Mouse (Mus musculus) liver, adult 2 months (tissue): ENCODE measurements at regions not wholly inside any gene's neighbourhood (a gene's known extent, or its start where the extent isn't known, plus 50 kb on each side); places are given as distances from the start of the nearest gene placed in this dataset.

Source experiments
- DNase-seq: peaks from one replicate; pipeline ENCODE4 v3.0.0-alpha.2; 2011; ENCODE audit warnings: low read depth, low spot score; ENCODE audit errors: extremely low read depth
- H3K27ac ChIP-seq: fragments of 200-500 bp; replicated peaks from 2 replicates; pipeline ENCODE4 v1.5.1; 2012; ENCODE audit warnings: low read depth, mild to moderate bottlenecking, control low read depth, inconsistent platforms, low read length; ENCODE audit not compliant: insufficient read depth
- H3K27me3 ChIP-seq: fragments of 200-500 bp; 2 replicates; pipeline ENCODE4 v1.6.1; 2012; ENCODE audit warnings: mild to moderate bottlenecking, moderate library complexity, low read length, inconsistent platforms; ENCODE audit not compliant: control insufficient read depth, insufficient read depth
- H3K36me3 ChIP-seq: fragments of 200-500 bp; 2 replicates; pipeline ENCODE4 v1.6.1; 2012; ENCODE audit warnings: low read length, inconsistent platforms; ENCODE audit not compliant: control insufficient read depth, insufficient read depth
- H3K4me1 ChIP-seq: fragments of 200-500 bp; 2 replicates; pipeline ENCODE4 v1.6.1; 2011; ENCODE audit warnings: low read length; ENCODE audit not compliant: control insufficient read depth, insufficient read depth
- H3K4me3 ChIP-seq: fragments of 200-500 bp; 2 replicates; pipeline ENCODE4 v1.5.1; 2011; ENCODE audit warnings: low read depth, mild to moderate bottlenecking, control low read depth, low read length, moderate library complexity; ENCODE audit not compliant: insufficient read depth
- H3K79me2 ChIP-seq: fragments of 200-500 bp; 2 replicates; pipeline ENCODE4 v1.6.1; 2012; ENCODE audit warnings: inconsistent platforms, mild to moderate bottlenecking, low read length, moderate library complexity; ENCODE audit not compliant: control insufficient read depth, insufficient read depth
- H3K9ac ChIP-seq: fragments of 200-500 bp; 2 replicates; pipeline ENCODE4 v1.6.1; 2012; ENCODE audit warnings: low read depth, mild to moderate bottlenecking, control low read depth, inconsistent platforms, low read length
- CTCF ChIP-seq: fragments of 200-500 bp; IDR thresholded peaks from 2 replicates; pipeline ENCODE4 v1.5.1; 2011; ENCODE audit warnings: low read depth, low read length, control low read depth
- POLR2A ChIP-seq: fragments of 200-500 bp; IDR thresholded peaks from 2 replicates; pipeline ENCODE4 v1.6.1; 2011; ENCODE audit warnings: low read length, control low read depth; ENCODE audit not compliant: insufficient read depth; ENCODE audit errors: extremely low read depth
- WGBS: fragments of 180-500 bp; shearing (Covaris S2); methylation state at CpG from one replicate; pipeline ENCODE4 v1.1.7; 2018; 5-methylcytosine and 5-hydroxymethylcytosine counted together

- Histone ChIP-seq H3K36me3 (no peaks in the 10 kb centered on the region), H3K27me3 (no peaks in the 10 kb centered on the region), H3K9ac (no peak overlapping the region), H3K4me3 (no peak overlapping the region), H3K79me2 (no peaks in the 10 kb centered on the region), H3K4me1 (no peaks in the 10 kb centered on the region), H3K27ac (no peak overlapping the region)
- peak; percentile 66 for DNase-seq
- 35% methylated on average over 1 of the region's 1 CpGs for WGBS
- TF ChIP-seq POLR2A (no peak), CTCF (peak; percentile 30; the same call in 1 of the 2 replicates)
Measured at GRCm38 (mm10) chr6:36004701-36005100, 383.2 kb upstream of the Chrm2 start.

GRCm38 (mm10) chr6:36002090-36002489, 385.8 kb upstream of the Chrm2 start:
- TF ChIP-seq CTCF (no peak), POLR2A (no peak)
- Histone ChIP-seq H3K79me2 (no peaks in the 10 kb centered on the region), H3K4me3 (no peak overlapping the region), H3K4me1 (no peaks in the 10 kb centered on the region), H3K9ac (no peak overlapping the region), H3K27me3 (no peaks in the 10 kb centered on the region), H3K36me3 (no peaks in the 10 kb centered on the region), H3K27ac (no peak overlapping the region)
- DNase-seq, result no peak
- 70% methylated on average over 3 of the region's 3 CpGs for WGBS

GRCm38 (mm10) chr6:35988891-35989290, 399.0 kb upstream of the Chrm2 start:
- DNase-seq, result peak; percentile 7
- Histone ChIP-seq H3K4me3 (no peak overlapping the region), H3K4me1 (no peaks in the 10 kb centered on the region), H3K27me3 (no peaks in the 10 kb centered on the region), H3K36me3 (no peaks in the 10 kb centered on the region), H3K79me2 (no peaks in the 10 kb centered on the region), H3K27ac (no peak overlapping the region), H3K9ac (no peak overlapping the region)
- TF ChIP-seq POLR2A (no peak), CTCF (no peak)
- WGBS, result 49% methylated on average over 3 of the region's 3 CpGs

- Histone ChIP-seq H3K27ac (no peak overlapping the region), H3K9ac (no peak overlapping the region), H3K79me2 (no peaks in the 10 kb centered on the region), H3K36me3 (no peaks in the 10 kb centered on the region), H3K4me3 (no peak overlapping the region), H3K4me1 (no peaks in the 10 kb centered on the region), H3K27me3 (no peaks in the 10 kb centered on the region)
- 91% methylated on average over 1 of the region's 1 CpGs for WGBS
- no peak for DNase-seq
- TF ChIP-seq CTCF (no peak), POLR2A (no peak)
Measured at GRCm38 (mm10) chr6:35940071-35940470, 400.4 kb upstream of the Mtpn start.

GRCm38 (mm10) chr6:35924189-35924588, 384.5 kb upstream of the Mtpn start:
- no peaks in the 10 kb centered on the region for H3K36me3 ChIP-seq
- no peak overlapping the region for H3K27ac ChIP-seq
- no peak for TF ChIP-seq CTCF
- TF ChIP-seq POLR2A, result no peak
- DNase-seq, result peak; percentile 76
- no peaks in the 10 kb centered on the region for H3K79me2 ChIP-seq
- no peaks in the 10 kb centered on the region for H3K27me3 ChIP-seq
- peaks cover 4% of the 10 kb centered on the region; the same call in 1 of the 2 replicates for H3K4me1 ChIP-seq
- no peak overlapping the region for H3K9ac ChIP-seq
- H3K4me3 ChIP-seq, result no peak overlapping the region

GRCm38 (mm10) chr6:35897990-35898389, 358.3 kb upstream of the Mtpn start:
- Histone ChIP-seq H3K27ac (no peak overlapping the region), H3K4me1 (peaks cover 3% of the 10 kb centered on the region; the same call in 1 of the 2 replicates), H3K79me2 (no peaks in the 10 kb centered on the region), H3K36me3 (no peaks in the 10 kb centered on the region), H3K4me3 (no peak overlapping the region), H3K27me3 (no peaks in the 10 kb centered on the region), H3K9ac (no peak overlapping the region)
- 56% methylated on average over 2 of the region's 2 CpGs for WGBS
- TF ChIP-seq CTCF (no peak), POLR2A (no peak)
- DNase-seq, result no peak
